Mouse (Mus musculus) heart, embryonic 11.5 days (tissue): ENCODE measurements around the gene Ost4. TPM values are rescaled to one million over a fixed set of nuclear protein-coding genes. Genes with fewer than 3 reads are reported as not detected.
A peak's percentile ranks its signal among the peaks of the same experiment; 100 is the strongest.

Experiments used
- ATAC-seq: fragments of 200-750 bp; cut with Nextera tagmentation; replicated peaks from 2 replicates; pipeline ENCODE4 v1.8.0; 2017; ENCODE audit warnings: moderate library complexity; ENCODE audit not compliant: insufficient number of reproducible peaks, low FRiP score, low TSS enrichment
- H3K27ac ChIP-seq: fragments of 300-500 bp; sonication (generic); 2 replicates; pipeline ENCODE4 v1.5.1; 2014; ENCODE audit warnings: mild to moderate bottlenecking, low read depth, low read length
- H3K27me3 ChIP-seq: fragments of 300-500 bp; sonication (generic); 2 replicates; pipeline ENCODE4 v1.6.1; 2014; ENCODE audit warnings: mild to moderate bottlenecking, low read length, mixed read lengths; ENCODE audit not compliant: control insufficient read depth, insufficient read depth
- H3K36me3 ChIP-seq: fragments of 300-500 bp; sonication (generic); 2 replicates; pipeline ENCODE4 v1.6.1; 2014; ENCODE audit warnings: mild to moderate bottlenecking, low read length, moderate library complexity, mixed read lengths; ENCODE audit not compliant: control insufficient read depth, insufficient read depth
- H3K4me1 ChIP-seq: fragments of 300-500 bp; sonication (generic); 2 replicates; pipeline ENCODE4 v1.6.1; 2014; ENCODE audit warnings: low read length; ENCODE audit not compliant: control insufficient read depth, insufficient read depth
- H3K4me2 ChIP-seq: fragments of 300-500 bp; sonication (generic); 2 replicates; pipeline ENCODE4 v1.6.1; 2014; ENCODE audit warnings: mild to moderate bottlenecking, moderate library complexity
- H3K4me3 ChIP-seq: fragments of 300-500 bp; sonication (generic); 2 replicates; pipeline ENCODE4 v1.5.1; 2014; ENCODE audit warnings: low read depth, low read length
- H3K9ac ChIP-seq: fragments of 300-500 bp; sonication (generic); 2 replicates; pipeline ENCODE4 v1.6.1; 2014; ENCODE audit warnings: mild to moderate bottlenecking, low read depth, low read length, moderate library complexity
- H3K9me3 ChIP-seq: fragments of 300-500 bp; sonication (generic); replicated peaks from 2 replicates; pipeline ENCODE4 v1.6.1; 2016; ENCODE audit warnings: low read length; ENCODE audit not compliant: control insufficient read depth
- WGBS: fragments of 180-500 bp; shearing (Covaris S2); extraction: QIAGEN DNeasy Blood & Tissue Kit; methylation state at CpG from one replicate; pipeline ENCODE4 v1.1.7; 2014; ENCODE audit not compliant: insufficient replicate concordance; 5-methylcytosine and 5-hydroxymethylcytosine counted together
- polyA plus RNA-seq: library from polyadenylated mRNA; unstranded; fragments of >200 nt; fragmentation: Nextera tagmentation; extraction: Ambion mirVana; gene quantifications from 2 replicates; pipeline ENCODE4 v1.2.1, GENCODE M21; 2014

Gene Ost4
- polyA plus RNA-seq, 1 experiment from 2014 or later = 445 TPM

GRCm38 (mm10) chr5:30930846-30931245 is 23.3 kb upstream of the Ost4 start:
- no peak overlapping the region for H3K9ac ChIP-seq
- H3K27me3 ChIP-seq = no peaks in the 10 kb centered on the region
- ATAC-seq = no peak
- H3K36me3 ChIP-seq = no peaks in the 10 kb centered on the region
- H3K4me1 ChIP-seq = no peaks in the 10 kb centered on the region
- H3K9me3 ChIP-seq = no peaks in the 10 kb centered on the region
- WGBS = 79% methylated on average over 6 of the region's 6 CpGs
- no peak overlapping the region for H3K27ac ChIP-seq
- no peak overlapping the region for H3K4me2 ChIP-seq
- H3K4me3 ChIP-seq = no peak overlapping the region

- Histone ChIP-seq H3K4me3 (no peak overlapping the region), H3K27ac (no peak overlapping the region), H3K27me3 (no peaks in the 10 kb centered on the region), H3K4me2 (no peak overlapping the region), H3K36me3 (no peaks in the 10 kb centered on the region), H3K4me1 (no peaks in the 10 kb centered on the region), H3K9ac (no peak overlapping the region), H3K9me3 (no peaks in the 10 kb centered on the region)
- WGBS = 49% methylated on average over 4 of the region's 4 CpGs
- ATAC-seq = no peak
Measured at GRCm38 (mm10) chr5:30930121-30930520, 22.5 kb upstream of the Ost4 start.

- Histone ChIP-seq H3K9me3 (no peaks in the 10 kb centered on the region), H3K36me3 (no peaks in the 10 kb centered on the region), H3K27ac (no peak overlapping the region), H3K9ac (no peak overlapping the region), H3K4me1 (peaks cover 5% of the 10 kb centered on the region), H3K4me3 (no peak overlapping the region), H3K27me3 (no peaks in the 10 kb centered on the region), H3K4me2 (peak overlapping the region; percentile 14)
- 41% methylated on average over 7 of the region's 7 CpGs for WGBS
- no peak for ATAC-seq
Measured at GRCm38 (mm10) chr5:30927945-30928529, 20.4 kb upstream of the Ost4 start.

DNA sequence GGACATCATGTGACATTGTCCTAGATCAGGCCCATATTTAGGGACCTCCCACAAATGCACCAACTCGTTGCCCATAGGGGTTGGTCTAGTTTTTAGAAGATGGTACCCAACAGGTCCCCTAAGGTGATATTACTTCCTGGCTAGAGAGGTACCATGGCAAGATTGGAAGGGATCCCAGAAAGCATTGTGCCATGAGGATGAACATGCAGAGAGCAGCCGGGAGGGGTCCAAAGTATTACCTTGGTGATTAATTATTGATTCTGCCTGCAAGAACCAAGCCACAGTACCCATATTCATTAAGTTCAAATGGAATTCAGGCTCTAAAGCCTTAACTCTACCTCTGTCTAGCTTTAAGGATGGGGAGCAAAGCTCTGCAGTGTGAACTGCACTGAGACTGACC is 18.5 kb upstream of the Ost4 start:
- peaks cover 18% of the 10 kb centered on the region for H3K4me1 ChIP-seq
- no peak overlapping the region for H3K4me2 ChIP-seq

GRCm38 (mm10) chr5:30925217-30925616 is 17.6 kb upstream of the Ost4 start:
- Histone ChIP-seq H3K4me2 (no peak overlapping the region), H3K9me3 (no peaks in the 10 kb centered on the region), H3K9ac (no peak overlapping the region), H3K4me1 (peaks cover 20% of the 10 kb centered on the region), H3K27ac (no peak overlapping the region), H3K4me3 (no peak overlapping the region), H3K36me3 (no peaks in the 10 kb centered on the region), H3K27me3 (no peaks in the 10 kb centered on the region)
- WGBS = 86% methylated on average over 5 of the region's 5 CpGs
- ATAC-seq = no peak

More for the DNA sequence above, 18.5 kb upstream of the Ost4 start:
- H3K9ac ChIP-seq = no peak overlapping the region
- no peak overlapping the region for H3K27ac ChIP-seq
- H3K36me3 ChIP-seq = no peaks in the 10 kb centered on the region
- ATAC-seq = no peak
- H3K27me3 ChIP-seq = no peaks in the 10 kb centered on the region
- 88% methylated on average over 2 of the region's 2 CpGs for WGBS
- H3K4me3 ChIP-seq = no peak overlapping the region
- H3K9me3 ChIP-seq = no peaks in the 10 kb centered on the region

- no peak overlapping the region for H3K27ac ChIP-seq
- no peaks in the 10 kb centered on the region for H3K9me3 ChIP-seq
- WGBS = 76% methylated on average over 8 of the region's 8 CpGs
- H3K36me3 ChIP-seq = no peaks in the 10 kb centered on the region
- H3K4me1 ChIP-seq = peaks cover 20% of the 10 kb centered on the region
- no peaks in the 10 kb centered on the region for H3K27me3 ChIP-seq
- no peak overlapping the region for H3K4me2 ChIP-seq
- no peak overlapping the region for H3K9ac ChIP-seq
- no peak overlapping the region for H3K4me3 ChIP-seq
- ATAC-seq = no peak
Measured at GRCm38 (mm10) chr5:30924614-30925013, 17.0 kb upstream of the Ost4 start.

- WGBS = 79% methylated on average over 6 of the region's 6 CpGs
- Histone ChIP-seq H3K4me3 (no peak overlapping the region), H3K36me3 (peaks cover 5% of the 10 kb centered on the region; the same call in 1 of the 2 replicates), H3K9me3 (no peaks in the 10 kb centered on the region), H3K4me2 (peak overlapping the region; percentile 73), H3K27ac (no peak overlapping the region), H3K9ac (no peak overlapping the region), H3K4me1 (peaks cover 20% of the 10 kb centered on the region), H3K27me3 (no peaks in the 10 kb centered on the region)
- no peak for ATAC-seq
Measured at GRCm38 (mm10) chr5:30923119-30923518, 15.5 kb upstream of the Ost4 start.

- Histone ChIP-seq H3K4me3 (peak overlapping the region; percentile 54), H3K9ac (peak overlapping the region; percentile 79), H3K27me3 (no peaks in the 10 kb centered on the region), H3K9me3 (no peaks in the 10 kb centered on the region), H3K4me1 (peaks cover 20% of the 10 kb centered on the region), H3K27ac (peak overlapping the region; percentile 82; the same call in 1 of the 2 replicates), H3K36me3 (peaks cover 9% of the 10 kb centered on the region; the same call in 1 of the 2 replicates), H3K4me2 (peak overlapping the region; percentile 73)
- ATAC-seq = no peak
- 44% methylated on average over 10 of the region's 10 CpGs for WGBS
Measured at GRCm38 (mm10) chr5:30922581-30923041, 15.0 kb upstream of the Ost4 start.
